Mouse (Mus musculus): ENCODE measurements around the gene Skil. TPM values are rescaled to one million over a fixed set of nuclear protein-coding genes. Genes with fewer than 3 reads are reported as not detected.

Gene Skil
- total and polyA plus RNA-seq, 2 experiments from 2014 or later, result 28.5 to 39.4 TPM

GRCm38 (mm10) chr3:31148595-31148994 is 53.7 kb downstream of the Skil start:
- no peak for ATAC-seq (ENCODE audit: low FRiP score)
- peaks cover 5% of the 10 kb centered on the region; the same call in 1 of the 2 replicates for H3K27me3 ChIP-seq (ENCODE audit: insufficient read depth, low read length)
- no peaks in the 10 kb centered on the region for H3K9me3 ChIP-seq (ENCODE audit: low read length)
- WGBS, result 87% methylated on average over 7 of the region's 7 CpGs
- no peak overlapping the region for H3K4me3 ChIP-seq (ENCODE audit: low read depth, low read length)
- DNase-seq (ENCODE audit: low spot score), result no peak
- TF ChIP-seq CTCF (IDR thresholded peaks at IDR 0.05), result no peak
- H3K27ac ChIP-seq (ENCODE audit: low read depth, low read length), result no peak overlapping the region
- no peak overlapping the region for H3K4me2 ChIP-seq (ENCODE audit: low read depth, low read length, poor library complexity, severe bottlenecking)
- H3K4me1 ChIP-seq (ENCODE audit: insufficient read depth, low read length), result no peaks in the 10 kb centered on the region
- H3K9ac ChIP-seq (replicated peaks; ENCODE audit: low read length, poor library complexity, severe bottlenecking), result no peak overlapping the region
- H3K36me3 ChIP-seq (ENCODE audit: insufficient read depth, low read length), result no peaks in the 10 kb centered on the region

DNA sequence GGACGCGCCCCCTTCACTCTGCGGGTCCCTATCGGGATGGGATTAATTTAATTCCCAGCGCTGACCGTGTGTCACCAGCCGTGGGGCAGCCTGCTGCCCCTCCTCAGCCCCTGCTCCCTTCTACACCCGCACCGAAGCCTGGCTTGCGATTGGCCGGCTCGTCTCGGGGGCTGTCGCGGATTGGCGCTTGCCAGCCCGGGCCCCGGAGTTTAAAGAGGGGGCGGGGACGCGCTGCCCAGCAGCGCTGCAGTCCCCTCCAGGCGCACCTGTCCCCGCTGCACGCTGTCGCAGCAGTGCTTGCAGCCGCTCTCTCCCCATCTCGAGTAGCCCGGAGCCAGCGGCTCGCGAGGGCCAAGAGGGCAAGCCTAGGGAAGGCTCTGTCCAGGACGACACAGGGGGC is 54.8 kb downstream of the Skil start, which contains the start of gene Cldn11:
TSS of gene Cldn11 (plus strand) at position 215 of the 400 bp plus-strand sequence.
- Histone ChIP-seq H3K4me1 (ENCODE audit: insufficient read depth, low read length) (no peaks in the 10 kb centered on the region), H3K4me3 (ENCODE audit: low read depth, low read length) (peak within 1 kb of the TSS; percentile 44), H3K9me3 (ENCODE audit: low read length) (no peaks in the 10 kb centered on the region), H3K27me3 (ENCODE audit: insufficient read depth, low read length) (peaks cover 5% of the 10 kb centered on the region; the same call in 1 of the 2 replicates), H3K4me2 (ENCODE audit: low read depth, low read length, poor library complexity, severe bottlenecking) (peak within 1 kb of the TSS; percentile 85), H3K27ac (ENCODE audit: low read depth, low read length) (no peak within 1 kb of the TSS), H3K9ac (replicated peaks; ENCODE audit: low read length, poor library complexity, severe bottlenecking) (peak within 1 kb of the TSS; percentile 47), H3K36me3 (ENCODE audit: insufficient read depth, low read length) (no peaks in the 10 kb centered on the region)
- WGBS, result under 1% methylated on average over 26 of the region's 33 CpGs
- ATAC-seq (ENCODE audit: low FRiP score) (peak; percentile 62; the same call in 1 of the 2 replicates), DNase-seq (ENCODE audit: low spot score) (peak; percentile 54)
- TF ChIP-seq CTCF (IDR thresholded peaks at IDR 0.05), result no peak

DNA sequence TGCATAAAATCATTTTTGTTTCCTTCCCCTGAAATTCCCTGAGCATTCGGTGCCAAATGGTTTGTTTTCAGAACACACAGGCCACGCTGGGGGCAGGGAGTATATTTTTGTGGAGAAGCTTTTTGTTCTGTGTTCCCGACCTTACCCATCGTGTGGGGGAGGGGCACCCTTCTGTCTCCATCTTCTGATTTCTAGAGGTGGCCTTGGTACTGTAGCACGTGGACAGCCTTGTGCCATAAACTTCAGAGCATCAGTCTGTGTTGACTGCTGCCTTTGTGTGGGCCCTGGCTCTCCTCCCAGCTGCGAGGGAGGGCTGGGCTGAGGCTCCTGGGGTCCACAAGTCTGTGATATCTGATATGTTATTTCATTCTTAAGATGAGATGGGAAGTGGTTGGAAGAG is 57.2 kb downstream of the Skil start:
- 67% methylated on average over 6 of the region's 6 CpGs for WGBS
- no peak for DNase-seq (ENCODE audit: low spot score)
- no peak for TF ChIP-seq CTCF (IDR thresholded peaks at IDR 0.05)

DNA sequence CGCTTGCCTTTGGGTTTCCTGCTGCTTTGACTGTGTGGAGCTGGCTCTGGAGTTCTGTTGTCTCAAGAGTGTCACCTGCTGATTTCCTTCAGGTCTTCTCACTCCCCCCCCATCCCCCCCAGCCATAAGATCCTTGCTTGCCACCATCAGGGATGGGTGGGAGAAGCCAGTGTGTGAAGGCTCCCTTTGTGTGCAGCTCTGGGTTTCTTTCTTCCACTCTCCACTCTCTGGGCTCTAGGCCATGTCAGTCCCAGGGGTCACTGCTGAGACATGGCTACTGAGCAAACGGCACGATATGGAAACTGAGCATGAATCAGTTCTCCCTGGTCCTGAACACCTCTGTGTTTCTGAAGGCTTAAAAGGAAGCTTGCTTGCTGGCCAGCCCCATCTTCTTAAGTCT is 61.3 kb downstream of the Skil start:
- Histone ChIP-seq H3K27me3 (ENCODE audit: insufficient read depth, low read length) (no peaks in the 10 kb centered on the region), H3K9ac (replicated peaks; ENCODE audit: low read length, poor library complexity, severe bottlenecking) (no peak overlapping the region), H3K4me2 (ENCODE audit: low read depth, low read length, poor library complexity, severe bottlenecking) (no peak overlapping the region), H3K36me3 (ENCODE audit: insufficient read depth, low read length) (no peaks in the 10 kb centered on the region), H3K9me3 (ENCODE audit: low read length) (no peaks in the 10 kb centered on the region), H3K27ac (ENCODE audit: low read depth, low read length) (no peak overlapping the region), H3K4me1 (ENCODE audit: insufficient read depth, low read length) (no peaks in the 10 kb centered on the region), H3K4me3 (ENCODE audit: low read depth, low read length) (no peak overlapping the region)
- DNase-seq (ENCODE audit: low spot score) (no peak), ATAC-seq (ENCODE audit: low FRiP score) (no peak)
- TF ChIP-seq CTCF (IDR thresholded peaks at IDR 0.05), result no peak
- WGBS, result 35% methylated on average over 3 of the region's 3 CpGs

More for the DNA sequence above, 57.2 kb downstream of the Skil start:
- H3K9me3 ChIP-seq (ENCODE audit: low read length), result no peaks in the 10 kb centered on the region
- H3K9ac ChIP-seq (replicated peaks; ENCODE audit: low read length, poor library complexity, severe bottlenecking), result no peak overlapping the region
- no peak overlapping the region for H3K4me3 ChIP-seq (ENCODE audit: low read depth, low read length)
- ATAC-seq (ENCODE audit: low FRiP score), result no peak
- no peaks in the 10 kb centered on the region for H3K4me1 ChIP-seq (ENCODE audit: insufficient read depth, low read length)
- H3K27me3 ChIP-seq (ENCODE audit: insufficient read depth, low read length), result peaks cover 5% of the 10 kb centered on the region; the same call in 1 of the 2 replicates
- no peaks in the 10 kb centered on the region for H3K36me3 ChIP-seq (ENCODE audit: insufficient read depth, low read length)
- no peak overlapping the region for H3K4me2 ChIP-seq (ENCODE audit: low read depth, low read length, poor library complexity, severe bottlenecking)
- H3K27ac ChIP-seq (ENCODE audit: low read depth, low read length), result no peak overlapping the region

DNA sequence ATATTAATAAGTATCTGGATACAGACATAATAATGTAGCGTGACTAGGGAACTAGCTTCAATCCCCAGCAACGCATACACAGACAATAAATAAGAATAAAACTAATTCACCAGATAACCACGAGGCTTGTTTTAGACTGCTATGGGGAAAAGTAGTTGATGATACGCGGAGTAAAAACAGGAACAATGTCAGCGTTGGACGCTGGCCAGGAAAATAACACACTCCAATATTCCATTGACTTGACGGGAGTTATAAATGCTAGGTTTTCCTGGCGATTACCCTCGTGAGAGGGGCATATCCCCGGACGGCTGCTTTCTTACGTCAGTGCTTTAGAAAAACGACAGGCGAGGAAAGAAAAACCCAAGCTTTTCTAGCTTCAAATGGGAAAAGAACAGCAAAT is 62.9 kb downstream of the Skil start:
- WGBS, result 78% methylated on average over 15 of the region's 15 CpGs
- ATAC-seq (ENCODE audit: low FRiP score) (no peak), DNase-seq (ENCODE audit: low spot score) (no peak)
- Histone ChIP-seq H3K4me3 (ENCODE audit: low read depth, low read length) (no peak overlapping the region), H3K9ac (replicated peaks; ENCODE audit: low read length, poor library complexity, severe bottlenecking) (no peak overlapping the region), H3K4me2 (ENCODE audit: low read depth, low read length, poor library complexity, severe bottlenecking) (no peak overlapping the region), H3K4me1 (ENCODE audit: insufficient read depth, low read length) (no peaks in the 10 kb centered on the region), H3K36me3 (ENCODE audit: insufficient read depth, low read length) (no peaks in the 10 kb centered on the region), H3K27me3 (ENCODE audit: insufficient read depth, low read length) (no peaks in the 10 kb centered on the region), H3K9me3 (ENCODE audit: low read length) (no peaks in the 10 kb centered on the region), H3K27ac (ENCODE audit: low read depth, low read length) (no peak overlapping the region)
- TF ChIP-seq CTCF (IDR thresholded peaks at IDR 0.05), result no peak

DNA sequence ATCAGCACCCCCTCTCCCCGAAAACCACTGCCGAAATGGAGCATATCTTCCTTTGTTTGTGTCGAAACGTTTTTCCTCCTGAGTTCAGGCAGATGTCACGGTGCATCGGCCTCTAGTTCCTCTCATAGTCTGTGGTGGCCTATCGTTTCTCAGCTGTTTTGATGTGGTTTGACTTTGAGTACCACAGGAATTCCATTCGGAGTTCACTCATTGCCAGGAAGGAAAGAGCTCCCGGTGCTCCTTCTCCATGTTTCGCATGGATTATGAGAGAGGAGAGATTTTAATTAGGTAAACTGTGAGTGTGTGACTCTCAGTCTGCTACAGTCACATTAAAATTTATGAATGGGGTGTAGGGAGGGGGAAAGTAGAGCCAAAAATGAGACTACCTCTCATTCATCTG is 65.2 kb downstream of the Skil start:
- Histone ChIP-seq H3K4me1 (ENCODE audit: insufficient read depth, low read length) (no peaks in the 10 kb centered on the region), H3K4me3 (ENCODE audit: low read depth, low read length) (no peak overlapping the region), H3K27me3 (ENCODE audit: insufficient read depth, low read length) (no peaks in the 10 kb centered on the region), H3K36me3 (ENCODE audit: insufficient read depth, low read length) (no peaks in the 10 kb centered on the region), H3K9me3 (ENCODE audit: low read length) (no peaks in the 10 kb centered on the region), H3K27ac (ENCODE audit: low read depth, low read length) (no peak overlapping the region), H3K4me2 (ENCODE audit: low read depth, low read length, poor library complexity, severe bottlenecking) (no peak overlapping the region), H3K9ac (replicated peaks; ENCODE audit: low read length, poor library complexity, severe bottlenecking) (no peak overlapping the region)
- no peak for TF ChIP-seq CTCF (IDR thresholded peaks at IDR 0.05)
- no peak for ATAC-seq (ENCODE audit: low FRiP score)
- WGBS, result 69% methylated on average over 10 of the region's 10 CpGs
- no peak for DNase-seq (ENCODE audit: low spot score)
